Mouse (Mus musculus) forebrain, embryonic 15.5 days (tissue): ENCODE measurements at regions not wholly inside any gene's neighbourhood (a gene's known extent, or its start where the extent isn't known, plus 50 kb on each side); places are given as distances from the start of the nearest gene placed in this dataset.

Experiments used
- ATAC-seq: fragments of 200-750 bp; cut with Nextera tagmentation; replicated peaks from 2 replicates; pipeline ENCODE4 v1.8.0; 2017; ENCODE audit warnings: mild to moderate bottlenecking, moderate TSS enrichment, moderate library complexity
- H3K27ac ChIP-seq: fragments of 300-500 bp; sonication (generic); replicated peaks from 2 replicates; pipeline ENCODE4 v1.5.1; 2015; ENCODE audit warnings: mild to moderate bottlenecking, inconsistent platforms
- H3K27me3 ChIP-seq: fragments of 300-500 bp; sonication (generic); 2 replicates; pipeline ENCODE4 v1.6.1; 2015; ENCODE audit warnings: inconsistent platforms
- H3K36me3 ChIP-seq: fragments of 300-500 bp; sonication (generic); 2 replicates; pipeline ENCODE4 v1.6.1; 2015; ENCODE audit warnings: mild to moderate bottlenecking, inconsistent platforms
- H3K4me1 ChIP-seq: fragments of 300-500 bp; sonication (generic); 2 replicates; pipeline ENCODE4 v1.6.1; 2015; ENCODE audit warnings: inconsistent platforms
- H3K4me2 ChIP-seq: fragments of 300-500 bp; sonication (generic); replicated peaks from 2 replicates; pipeline ENCODE4 v1.6.1; 2015; ENCODE audit warnings: mild to moderate bottlenecking, inconsistent platforms
- H3K4me3 ChIP-seq: fragments of 300-500 bp; sonication (generic); 2 replicates; pipeline ENCODE4 v1.5.1; 2015; ENCODE audit warnings: mild to moderate bottlenecking, inconsistent platforms
- H3K9ac ChIP-seq: fragments of 300-500 bp; sonication (generic); replicated peaks from 2 replicates; pipeline ENCODE4 v1.6.1; 2015; ENCODE audit warnings: mild to moderate bottlenecking, inconsistent platforms
- H3K9me3 ChIP-seq: fragments of 300-500 bp; sonication (generic); 2 replicates; pipeline ENCODE4 v1.6.1; 2016; ENCODE audit warnings: inconsistent platforms
- WGBS: fragments of 180-500 bp; shearing (Covaris S2); methylation state at CpG from one replicate; pipeline ENCODE4 v1.1.7; 2015; ENCODE audit warnings: mixed read lengths; 5-methylcytosine and 5-hydroxymethylcytosine counted together

DNA sequence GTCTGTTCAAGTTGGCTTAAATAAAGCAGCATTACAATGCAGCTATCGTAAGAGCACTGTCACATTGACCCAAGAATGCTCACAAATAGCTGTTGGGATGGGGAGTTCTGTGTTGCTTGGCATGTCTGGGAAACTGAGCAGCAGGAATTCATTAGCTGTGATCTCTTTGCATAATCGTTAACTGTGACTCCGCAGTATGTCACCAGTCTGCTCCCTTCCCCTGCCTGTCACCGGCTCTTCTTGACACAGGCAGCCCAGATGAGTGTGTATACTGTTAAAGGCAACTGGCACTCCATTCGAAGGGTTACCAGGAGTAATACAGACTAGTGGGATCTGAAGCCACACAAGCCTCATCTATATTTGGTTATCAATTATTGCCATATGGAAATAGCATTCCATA is 67.3 kb upstream of the Osbpl8 start:
- Histone ChIP-seq H3K27me3 (no peaks in the 10 kb centered on the region), H3K9ac (no peak overlapping the region), H3K36me3 (no peaks in the 10 kb centered on the region), H3K4me1 (peaks cover 7% of the 10 kb centered on the region), H3K9me3 (no peaks in the 10 kb centered on the region), H3K4me2 (no peak overlapping the region), H3K4me3 (no peak overlapping the region), H3K27ac (no peak overlapping the region)
- ATAC-seq, result peak; percentile 66; the same call in 1 of the 2 replicates
- WGBS, result 29% methylated on average over 5 of the region's 5 CpGs

DNA sequence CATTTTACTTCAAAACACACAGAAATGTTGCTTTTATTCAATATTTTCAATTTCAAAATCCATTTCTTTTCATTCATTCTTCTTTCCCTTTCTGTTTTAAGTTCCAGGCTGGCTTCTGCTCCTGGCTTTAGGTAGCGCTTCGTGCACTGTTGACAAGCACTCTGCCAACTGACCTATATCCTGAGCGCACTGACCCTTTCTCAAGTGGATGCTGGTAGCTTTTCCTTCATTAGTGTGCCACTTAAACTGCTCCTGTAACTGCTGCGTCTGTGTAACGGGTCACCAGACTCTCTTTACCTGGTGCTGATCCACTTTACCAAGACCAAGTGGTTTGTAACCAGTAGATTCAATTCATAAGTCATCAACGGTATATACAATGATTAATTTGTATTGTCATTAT is 67.7 kb upstream of the Osbpl8 start:
- Histone ChIP-seq H3K27me3 (no peaks in the 10 kb centered on the region), H3K36me3 (no peaks in the 10 kb centered on the region), H3K9ac (no peak overlapping the region), H3K4me2 (no peak overlapping the region), H3K27ac (no peak overlapping the region), H3K4me3 (no peak overlapping the region), H3K9me3 (no peaks in the 10 kb centered on the region), H3K4me1 (peaks cover 7% of the 10 kb centered on the region)
- 78% methylated on average over 6 of the region's 6 CpGs for WGBS
- ATAC-seq, result no peak

DNA sequence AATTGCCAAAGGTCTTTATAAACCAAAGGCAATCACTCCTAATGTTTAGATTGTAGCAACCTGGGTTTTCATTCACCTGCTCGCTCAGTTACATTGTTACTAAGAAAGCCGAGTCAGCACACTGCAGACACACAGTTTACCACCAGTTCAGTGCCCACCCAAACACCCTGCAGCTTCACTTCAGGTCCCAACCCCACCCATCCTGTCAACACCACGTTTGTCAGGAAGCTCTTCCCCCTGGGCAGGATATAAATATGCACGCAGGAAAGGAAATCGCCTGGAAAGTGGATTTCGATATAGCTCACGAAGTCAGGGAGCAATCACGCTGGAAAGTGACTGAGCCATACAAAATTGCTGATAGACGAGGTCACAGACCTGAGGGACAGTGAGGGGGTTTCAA is 70.1 kb upstream of the Osbpl8 start:
- peaks cover 2% of the 10 kb centered on the region for H3K4me1 ChIP-seq
- no peak overlapping the region for H3K4me2 ChIP-seq
- H3K9ac ChIP-seq, result no peak overlapping the region
- no peak for ATAC-seq
- no peaks in the 10 kb centered on the region for H3K36me3 ChIP-seq
- H3K27me3 ChIP-seq, result no peaks in the 10 kb centered on the region
- no peak overlapping the region for H3K27ac ChIP-seq
- H3K4me3 ChIP-seq, result no peak overlapping the region
- 71% methylated on average over 9 of the region's 9 CpGs for WGBS
- no peaks in the 10 kb centered on the region for H3K9me3 ChIP-seq

DNA sequence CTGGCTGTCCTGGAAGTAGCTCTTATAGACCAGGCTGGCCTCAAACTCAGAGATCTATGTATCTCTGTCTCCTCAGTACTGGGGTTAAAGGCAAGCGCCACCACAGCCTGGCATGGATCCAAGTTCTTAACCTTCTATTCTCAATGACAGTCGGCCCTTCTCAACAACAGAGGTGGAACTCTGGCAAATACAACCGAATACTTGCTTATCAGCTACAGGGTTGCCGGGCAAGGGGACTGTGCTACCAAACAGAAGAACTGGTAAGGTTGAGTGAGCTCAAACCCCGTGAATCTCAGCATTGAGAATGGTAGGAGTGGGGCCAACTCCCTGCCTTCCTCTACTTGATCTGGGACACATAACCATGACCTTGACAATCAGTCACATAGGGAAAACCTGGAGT is 75.2 kb upstream of the Osbpl8 start:
- Histone ChIP-seq H3K9ac (no peak overlapping the region), H3K27me3 (no peaks in the 10 kb centered on the region), H3K4me2 (no peak overlapping the region), H3K4me3 (no peak overlapping the region), H3K36me3 (no peaks in the 10 kb centered on the region), H3K4me1 (0 out of 2 replicates have a peak, but pooled peaks cover 4% of the 10 kb centered on the region), H3K27ac (no peak overlapping the region), H3K9me3 (no peaks in the 10 kb centered on the region)
- ATAC-seq, result no peak
- 51% methylated on average over 5 of the region's 5 CpGs for WGBS

DNA sequence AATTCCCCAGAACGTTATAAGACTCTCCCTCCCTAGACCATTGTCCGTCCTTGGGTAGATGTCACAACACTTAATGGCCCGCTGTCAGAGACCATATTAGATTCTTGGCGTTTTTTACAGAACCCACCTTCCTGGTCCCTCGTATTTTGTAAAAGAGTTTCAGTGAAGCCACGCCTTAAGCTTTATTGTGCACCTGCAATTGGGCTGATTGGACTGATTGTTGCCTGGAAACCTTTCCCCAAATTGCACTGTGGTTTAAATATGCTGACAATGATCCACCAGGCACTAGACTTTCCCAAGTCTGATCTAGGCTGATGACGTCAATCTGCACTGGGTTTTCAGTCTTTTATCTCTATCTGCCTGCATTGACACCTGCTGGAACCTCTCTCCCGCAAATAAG is 75.6 kb upstream of the Zdhhc17 start:
- no peak overlapping the region for H3K9ac ChIP-seq
- H3K4me1 ChIP-seq, result peaks cover 5% of the 10 kb centered on the region; the same call in 1 of the 2 replicates
- no peak overlapping the region for H3K4me2 ChIP-seq
- WGBS, result 81% methylated on average over 8 of the region's 8 CpGs
- no peak for ATAC-seq
- H3K36me3 ChIP-seq, result no peaks in the 10 kb centered on the region
- no peak overlapping the region for H3K4me3 ChIP-seq
- H3K27me3 ChIP-seq, result no peaks in the 10 kb centered on the region
- H3K9me3 ChIP-seq, result no peaks in the 10 kb centered on the region
- H3K27ac ChIP-seq, result no peak overlapping the region

DNA sequence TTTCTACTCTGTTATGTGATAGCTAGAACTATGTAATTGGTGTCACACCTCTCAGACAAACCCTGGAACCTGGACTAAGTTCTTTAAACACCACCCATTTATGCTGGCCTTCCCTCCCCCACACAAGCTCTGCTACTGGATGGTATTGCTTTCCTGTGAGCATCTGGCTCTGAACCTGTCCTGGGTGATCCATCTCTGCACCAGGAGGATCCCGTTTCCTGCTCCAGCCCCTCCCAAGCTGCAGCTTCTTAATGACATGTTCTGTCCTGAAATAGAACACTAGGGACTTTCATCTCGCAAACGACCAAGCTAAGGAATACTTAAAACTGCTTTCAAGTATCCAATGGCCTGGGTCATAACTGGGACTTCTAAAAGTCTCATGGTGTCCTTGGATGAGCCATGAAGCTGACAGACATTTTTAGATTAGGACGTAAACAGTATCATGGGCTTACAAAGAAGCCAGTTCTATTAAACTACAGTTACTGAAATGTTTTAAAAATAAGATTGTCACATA is 74.4 kb upstream of the Zdhhc17 start:
- Histone ChIP-seq H3K4me2 (no peak overlapping the region), H3K4me3 (no peak overlapping the region), H3K9me3 (no peaks in the 10 kb centered on the region), H3K27ac (no peak overlapping the region), H3K9ac (no peak overlapping the region), H3K36me3 (no peaks in the 10 kb centered on the region), H3K27me3 (no peaks in the 10 kb centered on the region), H3K4me1 (peaks cover 7% of the 10 kb centered on the region; the same call in 1 of the 2 replicates)
- ATAC-seq, result no peak
- WGBS, result 65% methylated on average over 4 of the region's 4 CpGs

DNA sequence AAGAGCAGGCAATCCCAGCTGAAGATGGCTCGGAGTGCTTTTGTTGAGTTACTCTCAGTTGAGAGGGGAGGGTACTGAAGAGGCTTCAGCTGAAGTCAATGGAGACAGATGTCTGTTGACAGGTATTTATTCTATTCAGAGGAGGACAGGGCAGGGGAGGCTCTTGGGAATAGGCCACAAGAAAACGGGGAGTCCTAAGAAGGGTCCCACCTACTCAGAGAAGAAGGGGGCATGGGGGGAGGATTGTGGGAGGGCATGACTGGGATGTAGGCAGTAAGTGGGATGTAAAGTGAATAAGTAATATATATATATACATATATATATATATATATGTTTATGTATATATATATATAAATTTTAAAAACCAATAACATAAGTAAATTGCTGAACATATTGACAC is 73.9 kb upstream of the Zdhhc17 start:
- no peak for ATAC-seq
- whole genome bisulfite sequencing, result 54% methylated on average over 2 of the region's 2 CpGs
- H3K36me3 ChIP-seq, result no peaks in the 10 kb centered on the region
- H3K4me3 ChIP-seq, result no peak overlapping the region
- no peak overlapping the region for H3K9ac ChIP-seq
- peaks cover 5% of the 10 kb centered on the region; the same call in 1 of the 2 replicates for H3K4me1 ChIP-seq
- H3K4me2 ChIP-seq, result no peak overlapping the region
- no peak overlapping the region for H3K27ac ChIP-seq
- H3K9me3 ChIP-seq, result no peaks in the 10 kb centered on the region
- no peaks in the 10 kb centered on the region for H3K27me3 ChIP-seq

DNA sequence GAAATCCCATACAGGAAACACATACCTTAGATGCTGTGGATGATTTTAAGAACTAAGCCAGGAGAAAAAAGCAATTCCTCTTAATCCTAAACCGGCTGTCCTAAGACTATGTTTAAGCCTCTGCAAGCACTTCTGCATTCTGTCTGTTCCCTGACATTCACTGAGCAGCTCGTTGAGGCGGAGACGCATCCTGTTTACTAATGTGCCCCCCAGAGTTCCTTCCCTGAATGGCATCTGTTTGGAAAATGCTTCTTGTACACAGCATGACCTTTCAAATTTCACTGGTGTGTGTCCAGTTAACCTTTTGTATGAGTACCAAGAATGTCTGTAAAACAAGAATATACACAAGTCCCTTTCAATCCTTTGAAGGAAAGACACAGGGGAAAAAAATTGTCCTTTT is 73.4 kb upstream of the Zdhhc17 start:
- Histone ChIP-seq H3K9me3 (no peaks in the 10 kb centered on the region), H3K36me3 (no peaks in the 10 kb centered on the region), H3K27ac (no peak overlapping the region), H3K27me3 (no peaks in the 10 kb centered on the region), H3K4me2 (no peak overlapping the region), H3K9ac (no peak overlapping the region), H3K4me1 (peaks cover 5% of the 10 kb centered on the region; the same call in 1 of the 2 replicates), H3K4me3 (no peak overlapping the region)
- ATAC-seq, result no peak
- 21% methylated on average over 4 of the region's 4 CpGs for WGBS

DNA sequence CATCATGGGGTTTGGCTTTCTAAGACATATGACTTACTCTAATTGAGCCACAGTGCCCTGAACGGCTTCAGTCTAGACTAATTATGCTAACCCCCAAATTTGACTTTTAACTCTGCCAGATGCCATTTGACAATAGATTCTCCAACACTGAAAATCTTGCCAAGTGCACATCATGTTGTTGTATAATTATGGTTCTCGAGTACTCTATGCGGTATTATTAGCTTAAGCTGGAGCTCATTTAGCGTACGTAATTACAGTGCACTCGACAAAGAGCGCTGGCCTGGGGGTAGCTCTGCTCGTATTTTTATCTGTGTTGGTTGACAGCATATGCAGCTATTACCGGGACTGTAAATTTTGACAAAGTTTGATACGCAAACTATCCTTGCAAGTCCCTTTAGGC is 70.4 kb upstream of the Zdhhc17 start:
- Histone ChIP-seq H3K27me3 (no peaks in the 10 kb centered on the region), H3K4me3 (no peak overlapping the region), H3K9ac (no peak overlapping the region), H3K27ac (no peak overlapping the region), H3K36me3 (no peaks in the 10 kb centered on the region), H3K4me1 (peaks cover 5% of the 10 kb centered on the region; the same call in 1 of the 2 replicates), H3K4me2 (no peak overlapping the region), H3K9me3 (no peaks in the 10 kb centered on the region)
- WGBS, result 36% methylated on average over 10 of the region's 10 CpGs
- ATAC-seq, result peak; percentile 91

DNA sequence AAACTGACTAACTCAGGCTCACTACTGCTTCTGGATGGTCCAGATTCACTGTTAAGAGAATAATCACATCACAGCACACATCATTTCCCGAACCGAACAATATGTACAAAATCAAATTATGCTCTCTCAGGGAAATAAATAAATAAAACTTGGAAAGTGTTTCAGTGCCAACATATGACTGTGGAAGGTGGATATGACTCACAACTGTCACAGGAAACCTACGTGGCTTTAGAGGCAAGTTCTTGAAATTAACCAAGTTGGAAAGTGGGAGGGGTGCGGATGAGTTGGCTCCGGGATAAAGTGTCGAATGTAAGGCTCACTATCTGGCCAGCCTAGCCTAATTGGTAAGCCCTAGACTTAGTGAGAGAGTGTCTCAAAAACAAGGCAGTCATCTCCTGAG is 69.1 kb upstream of the Zdhhc17 start:
- H3K9ac ChIP-seq, result no peak overlapping the region
- no peak for ATAC-seq
- H3K36me3 ChIP-seq, result no peaks in the 10 kb centered on the region
- WGBS, result 87% methylated on average over 6 of the region's 6 CpGs
- no peak overlapping the region for H3K4me3 ChIP-seq
- H3K27ac ChIP-seq, result no peak overlapping the region
- no peaks in the 10 kb centered on the region for H3K27me3 ChIP-seq
- no peaks in the 10 kb centered on the region for H3K9me3 ChIP-seq
- peaks cover 5% of the 10 kb centered on the region; the same call in 1 of the 2 replicates for H3K4me1 ChIP-seq
- no peak overlapping the region for H3K4me2 ChIP-seq

DNA sequence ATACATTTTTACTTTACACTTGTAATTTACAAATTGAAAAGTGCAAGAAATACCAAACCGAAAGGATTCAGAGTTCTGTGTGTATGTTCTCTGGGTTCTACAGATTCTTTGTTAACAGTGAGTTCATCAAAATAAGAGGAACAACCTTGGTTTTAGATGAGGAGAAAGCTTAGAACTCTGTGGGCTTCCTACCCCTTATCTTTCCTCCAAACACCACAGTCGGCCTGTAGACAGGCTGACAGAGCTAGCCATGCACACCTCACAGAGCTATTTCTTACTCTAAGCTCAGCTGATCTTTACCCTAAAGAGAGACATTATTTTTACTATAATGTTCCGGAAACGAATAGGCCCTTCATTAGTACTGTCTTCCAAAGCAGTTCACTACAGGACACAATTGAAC is 67.7 kb upstream of the Zdhhc17 start:
- WGBS, result 88% methylated on average over 4 of the region's 4 CpGs
- Histone ChIP-seq H3K27ac (no peak overlapping the region), H3K36me3 (no peaks in the 10 kb centered on the region), H3K4me3 (no peak overlapping the region), H3K9me3 (no peaks in the 10 kb centered on the region), H3K27me3 (no peaks in the 10 kb centered on the region), H3K9ac (no peak overlapping the region), H3K4me2 (no peak overlapping the region), H3K4me1 (peaks cover 10% of the 10 kb centered on the region; the same call in 1 of the 2 replicates)
- ATAC-seq, result no peak

DNA sequence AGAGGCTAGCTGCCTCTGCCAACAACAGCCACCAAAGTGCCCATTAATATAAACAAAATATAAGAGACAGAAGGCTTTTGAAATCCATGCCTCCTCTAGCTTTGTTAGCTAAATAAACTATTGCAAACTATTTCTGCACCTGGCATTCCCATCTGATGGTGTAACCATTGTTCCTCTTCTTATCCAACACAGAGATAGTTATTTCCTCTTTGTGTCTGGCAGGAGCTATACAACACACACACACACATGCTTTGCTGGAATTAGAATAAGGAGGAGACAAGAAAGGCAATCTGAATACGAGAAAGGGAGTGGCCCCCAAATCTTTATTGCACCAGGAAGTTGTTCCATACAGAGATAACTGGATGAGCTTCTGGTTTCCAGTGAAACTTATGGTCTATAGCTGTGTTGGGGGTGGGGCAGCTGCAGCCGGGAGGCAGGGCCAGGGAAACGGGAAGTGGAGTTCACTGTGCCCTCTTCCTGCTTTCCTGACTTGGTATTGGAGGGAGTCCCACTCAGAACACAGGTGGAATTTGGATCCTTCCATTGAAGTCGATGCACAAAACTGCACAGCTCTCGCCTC is 64.0 kb upstream of the Zdhhc17 start:
- no peak overlapping the region for H3K4me3 ChIP-seq
- H3K9me3 ChIP-seq, result no peaks in the 10 kb centered on the region
- no peak overlapping the region for H3K9ac ChIP-seq
- 65% methylated on average over 5 of the region's 5 CpGs for WGBS
- ATAC-seq, result no peak
- H3K36me3 ChIP-seq, result no peaks in the 10 kb centered on the region
- H3K4me1 ChIP-seq, result peaks cover 12% of the 10 kb centered on the region; the same call in 1 of the 2 replicates
- H3K4me2 ChIP-seq, result no peak overlapping the region
- no peak overlapping the region for H3K27ac ChIP-seq
- H3K27me3 ChIP-seq, result no peaks in the 10 kb centered on the region

DNA sequence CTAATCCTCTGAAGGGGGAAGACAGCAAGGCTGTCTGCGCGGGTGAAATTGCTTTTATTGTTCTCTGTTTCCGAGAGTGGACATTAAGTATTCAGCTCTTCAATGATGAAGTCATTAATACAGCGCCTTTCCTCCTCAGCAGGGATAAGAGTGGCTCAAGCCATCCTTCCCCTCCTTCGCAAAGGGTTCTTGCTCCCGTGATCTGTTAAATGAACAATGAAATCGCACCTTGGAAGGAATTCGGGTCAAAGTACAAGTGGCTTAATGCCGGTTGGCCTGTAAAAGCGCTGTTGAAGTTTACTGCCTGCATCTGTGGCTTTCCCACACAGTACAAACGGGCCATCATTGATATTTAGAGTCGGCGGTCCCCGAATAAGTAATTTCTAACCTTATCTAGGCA is 63.3 kb upstream of the Zdhhc17 start:
- Histone ChIP-seq H3K4me2 (no peak overlapping the region), H3K9ac (no peak overlapping the region), H3K9me3 (no peaks in the 10 kb centered on the region), H3K4me3 (no peak overlapping the region), H3K27me3 (no peaks in the 10 kb centered on the region), H3K27ac (no peak overlapping the region), H3K36me3 (no peaks in the 10 kb centered on the region), H3K4me1 (peaks cover 12% of the 10 kb centered on the region; the same call in 1 of the 2 replicates)
- 16% methylated on average over 14 of the region's 14 CpGs for WGBS
- ATAC-seq, result no peak
